Mouse (Mus musculus) midbrain, embryonic 16.5 days (tissue): ENCODE data around the gene Rasl10b. TPM values are rescaled to one million over a fixed set of nuclear protein-coding genes. Genes with fewer than 3 reads are reported as not detected.

Experiments used
- ATAC-seq: fragments of 200-750 bp; cut with Nextera tagmentation; 2 replicates; pipeline ENCODE4 v1.8.0; 2017; ENCODE audit warnings: moderate TSS enrichment
- H3K27ac ChIP-seq: fragments of 300-500 bp; sonication (generic); 2 replicates; pipeline ENCODE4 v1.5.1; 2014; ENCODE audit warnings: mild to moderate bottlenecking, low read length, mixed read lengths
- H3K27me3 ChIP-seq: fragments of 300-500 bp; sonication (generic); 2 replicates; pipeline ENCODE4 v1.6.1; 2014; ENCODE audit warnings: low read depth, low read length, mixed read lengths; ENCODE audit not compliant: control insufficient read depth, insufficient read depth
- H3K36me3 ChIP-seq: fragments of 300-500 bp; sonication (generic); 2 replicates; pipeline ENCODE4 v1.6.1; 2014; ENCODE audit warnings: mild to moderate bottlenecking, low read length, moderate library complexity, mixed read lengths; ENCODE audit not compliant: control insufficient read depth, insufficient read depth
- H3K4me1 ChIP-seq: fragments of 300-500 bp; sonication (generic); 2 replicates; pipeline ENCODE4 v1.6.1; 2014; ENCODE audit warnings: mild to moderate bottlenecking, low read length, mixed read lengths; ENCODE audit not compliant: control insufficient read depth, insufficient read depth
- H3K4me2 ChIP-seq: fragments of 300-500 bp; sonication (generic); 2 replicates; pipeline ENCODE4 v1.6.1; 2014; ENCODE audit warnings: mild to moderate bottlenecking, low read length, mixed read lengths
- H3K4me3 ChIP-seq: fragments of 300-500 bp; sonication (generic); 2 replicates; pipeline ENCODE4 v1.5.1; 2014; ENCODE audit warnings: low read depth, mild to moderate bottlenecking, low read length, moderate library complexity, mixed read lengths
- H3K9ac ChIP-seq: fragments of 300-500 bp; sonication (generic); 2 replicates; pipeline ENCODE4 v1.6.1; 2014; ENCODE audit warnings: low read depth, low read length, mixed read lengths
- H3K9me3 ChIP-seq: fragments of 300-500 bp; sonication (generic); replicated peaks from 2 replicates; pipeline ENCODE4 v1.6.1; 2014; ENCODE audit warnings: mild to moderate bottlenecking, low read length, mixed read lengths; ENCODE audit not compliant: control insufficient read depth, poor library complexity, severe bottlenecking
- WGBS: fragments of 180-500 bp; shearing (Covaris S2); extraction: QIAGEN DNeasy Blood & Tissue Kit; methylation state at CpG from one replicate; pipeline ENCODE4 v1.1.7; 2014; 5-methylcytosine and 5-hydroxymethylcytosine counted together
- polyA plus RNA-seq: library from polyadenylated mRNA; unstranded; fragments of >200 nt; fragmentation: Nextera tagmentation; extraction: Ambion mirVana; gene quantifications from 2 replicates; pipeline ENCODE4 v1.2.1, GENCODE M21; 2015

Rasl10b gene
- 32.9 and 38.2 TPM in 2 replicates for polyA plus RNA-seq

DNA sequence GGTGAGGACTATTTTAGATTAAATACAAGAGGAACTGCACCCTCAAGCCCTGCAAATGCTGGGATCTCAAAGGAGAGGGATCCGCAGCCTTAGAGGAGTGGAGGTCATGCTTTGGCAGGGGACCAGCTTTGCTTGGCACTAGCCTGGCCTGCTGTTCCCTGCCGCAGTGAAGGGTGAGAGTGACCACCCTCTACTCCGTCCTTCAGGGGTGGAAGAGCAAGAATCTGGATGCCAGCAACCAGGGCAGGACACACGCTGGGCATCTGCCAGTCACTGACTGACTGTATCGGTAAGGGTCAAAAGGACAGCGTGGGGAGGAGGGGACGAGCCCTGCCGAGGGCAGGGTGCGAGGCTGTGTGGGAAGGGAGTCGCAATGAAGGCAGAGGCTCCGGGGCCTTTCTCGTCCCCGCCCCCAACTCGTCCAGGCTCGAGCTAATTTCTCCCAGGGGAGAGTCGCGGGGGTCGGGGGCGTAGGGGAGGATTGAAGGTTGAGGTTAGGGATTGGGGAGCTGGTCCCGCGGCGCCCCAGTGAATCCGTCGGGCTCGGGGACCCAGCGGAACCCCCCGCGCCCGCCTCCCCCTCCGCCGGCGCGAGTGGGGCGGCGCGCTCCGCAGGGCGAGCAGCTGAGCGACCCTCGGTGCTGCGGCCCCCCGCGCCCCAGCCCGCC lies at the start of gene Rasl10b:
TSS of gene Rasl10b (plus strand) at position 51 of the 668 bp plus-strand sequence.
- peak within 1 kb of the TSS; percentile 34; the same call in 1 of the 2 replicates for H3K27ac ChIP-seq
- under 1% methylated on average over 26 of the region's 44 CpGs for WGBS

DNA sequence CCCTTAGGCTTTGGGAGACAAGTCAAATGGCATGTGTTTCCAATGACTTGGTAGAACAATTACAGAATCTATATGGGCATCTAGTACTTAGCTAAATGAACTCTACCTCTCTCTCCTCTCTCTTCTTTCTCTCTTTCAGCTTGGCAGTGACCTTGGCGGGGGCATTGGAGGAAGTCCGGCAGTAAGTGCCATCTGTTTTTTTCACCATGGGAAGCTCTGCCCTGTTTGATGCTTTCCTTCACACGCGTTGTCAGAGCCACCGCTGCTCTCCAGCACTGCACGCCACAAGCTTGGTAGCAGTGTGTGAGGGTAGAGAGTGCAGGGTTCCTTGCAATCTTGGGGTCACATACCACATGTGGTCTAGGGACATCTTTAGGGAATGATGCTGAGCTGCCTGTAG lies 44.3 kb upstream of the Rasl10b start:
- WGBS, result 93% methylated on average over 6 of the region's 6 CpGs
- no peak for ATAC-seq
- H3K4me1 ChIP-seq, result no peaks in the 10 kb centered on the region
- H3K4me2 ChIP-seq, result no peak overlapping the region
- no peaks in the 10 kb centered on the region for H3K9me3 ChIP-seq
- H3K4me3 ChIP-seq, result no peak overlapping the region
- H3K27ac ChIP-seq, result no peak overlapping the region
- peaks cover 23% of the 10 kb centered on the region for H3K36me3 ChIP-seq
- no peaks in the 10 kb centered on the region for H3K27me3 ChIP-seq
- no peak overlapping the region for H3K9ac ChIP-seq

More for the DNA sequence above, at the start of gene Rasl10b:
- ATAC-seq, result peak; percentile 83
- Histone ChIP-seq H3K27me3 (no peaks in the 10 kb centered on the region), H3K4me2 (peak within 1 kb of the TSS; percentile 91), H3K9ac (peak within 1 kb of the TSS; percentile 98), H3K4me1 (peaks cover 27% of the 10 kb centered on the region), H3K36me3 (no peaks in the 10 kb centered on the region), H3K4me3 (peak within 1 kb of the TSS; percentile 91), H3K9me3 (no peaks in the 10 kb centered on the region)

DNA sequence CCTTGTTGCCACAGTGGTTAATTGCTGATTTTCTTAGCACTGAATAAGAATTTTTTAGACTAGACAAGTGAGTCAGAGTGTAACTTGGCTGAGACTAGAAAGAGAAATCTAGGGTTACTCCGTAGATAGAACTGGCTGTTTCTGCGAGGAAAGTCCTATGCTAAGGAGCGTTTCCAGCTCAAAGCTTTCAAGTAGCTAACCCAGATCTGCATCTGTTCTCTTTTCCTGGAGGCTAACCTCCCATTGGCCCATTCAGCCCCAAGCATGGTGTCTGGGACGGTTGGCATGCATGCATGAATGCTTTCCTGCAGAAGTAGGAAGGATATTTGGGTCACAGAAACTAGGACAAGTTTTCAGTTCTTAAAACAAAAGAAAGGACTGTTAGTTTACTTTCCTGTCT lies 37.7 kb upstream of the Rasl10b start:
- 93% methylated on average over 4 of the region's 4 CpGs for WGBS
- Histone ChIP-seq H3K36me3 (peaks cover 32% of the 10 kb centered on the region), H3K4me1 (no peaks in the 10 kb centered on the region), H3K9ac (no peak overlapping the region), H3K4me3 (no peak overlapping the region), H3K9me3 (no peaks in the 10 kb centered on the region), H3K27ac (no peak overlapping the region), H3K27me3 (no peaks in the 10 kb centered on the region), H3K4me2 (no peak overlapping the region)
- ATAC-seq, result no peak

DNA sequence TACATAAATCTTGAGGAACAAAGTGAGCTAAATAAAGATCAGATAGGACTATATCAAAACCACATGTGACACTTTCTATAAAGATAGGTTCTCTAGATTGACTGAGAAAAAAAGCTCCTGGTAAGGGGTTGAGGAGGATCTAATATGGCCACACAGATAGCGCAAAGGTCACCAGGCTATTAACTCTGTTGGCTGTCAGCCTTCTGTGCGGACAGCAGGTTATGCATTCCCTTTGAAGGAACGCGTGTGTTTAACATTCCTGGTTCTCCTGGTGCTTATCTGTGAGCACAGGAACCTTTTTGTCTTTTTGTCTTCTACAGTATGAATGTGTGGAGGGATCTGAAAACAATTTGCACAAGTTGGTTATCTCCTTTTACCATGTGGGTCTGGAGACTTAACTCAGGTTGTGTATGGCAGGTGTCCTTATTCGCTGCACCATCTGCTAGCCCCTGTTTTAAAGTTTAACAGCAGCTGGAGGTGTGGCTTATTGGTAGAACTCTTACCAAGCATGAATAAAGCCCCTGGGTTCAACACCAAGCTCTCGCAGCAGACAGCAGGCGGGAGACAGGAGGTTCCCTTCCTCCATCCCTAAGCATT lies 29.1 kb upstream of the Rasl10b start:
- WGBS, result 85% methylated on average over 7 of the region's 7 CpGs
- ATAC-seq, result no peak
- Histone ChIP-seq H3K27me3 (no peaks in the 10 kb centered on the region), H3K4me2 (no peak overlapping the region), H3K27ac (no peak overlapping the region), H3K36me3 (peaks cover 14% of the 10 kb centered on the region; the same call in 1 of the 2 replicates), H3K9me3 (no peaks in the 10 kb centered on the region), H3K4me3 (no peak overlapping the region), H3K4me1 (0 out of 2 replicates have a peak, but pooled peaks cover 2% of the 10 kb centered on the region), H3K9ac (no peak overlapping the region)

DNA sequence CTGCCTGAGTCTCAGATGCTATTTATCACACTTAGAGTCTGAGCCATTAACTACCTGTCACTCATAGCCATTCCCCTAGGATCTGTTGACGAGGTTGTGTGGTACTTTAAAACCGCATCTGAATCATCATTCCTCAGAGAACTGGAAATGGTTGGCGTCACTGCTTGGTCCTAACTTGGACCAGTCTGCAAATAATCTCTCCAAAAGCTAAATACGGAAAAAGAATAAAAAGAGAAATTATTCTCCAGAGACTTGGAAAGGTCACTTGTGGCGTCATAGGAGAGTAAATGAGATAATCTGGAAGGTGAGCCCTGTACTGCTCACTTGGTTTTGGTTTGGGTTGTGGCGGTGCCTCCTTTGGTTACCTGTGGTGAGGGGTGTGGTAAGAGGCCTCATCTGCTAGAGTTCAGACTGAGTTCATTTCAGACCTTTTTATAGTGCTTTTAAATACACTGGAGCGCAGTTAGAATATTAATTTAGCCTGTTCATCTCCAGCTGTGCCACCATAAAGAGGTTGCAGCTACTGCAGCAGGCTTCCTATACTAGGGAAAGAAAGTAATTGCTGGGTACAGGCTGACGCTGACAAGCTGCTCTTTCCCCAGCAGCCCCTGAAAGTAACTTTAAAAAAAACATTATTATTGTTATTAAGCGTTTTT lies 25.9 kb upstream of the Rasl10b start:
- H3K4me2 ChIP-seq, result no peak overlapping the region
- H3K9me3 ChIP-seq, result no peaks in the 10 kb centered on the region
- 50% methylated on average over 9 of the region's 9 CpGs for WGBS
- no peak for ATAC-seq
- H3K4me3 ChIP-seq, result no peak overlapping the region
- no peaks in the 10 kb centered on the region for H3K27me3 ChIP-seq
- H3K4me1 ChIP-seq, result 0 out of 2 replicates have a peak, but pooled peaks cover 2% of the 10 kb centered on the region
- H3K9ac ChIP-seq, result no peak overlapping the region
- no peak overlapping the region for H3K27ac ChIP-seq
- peaks cover 7% of the 10 kb centered on the region; the same call in 1 of the 2 replicates for H3K36me3 ChIP-seq

DNA sequence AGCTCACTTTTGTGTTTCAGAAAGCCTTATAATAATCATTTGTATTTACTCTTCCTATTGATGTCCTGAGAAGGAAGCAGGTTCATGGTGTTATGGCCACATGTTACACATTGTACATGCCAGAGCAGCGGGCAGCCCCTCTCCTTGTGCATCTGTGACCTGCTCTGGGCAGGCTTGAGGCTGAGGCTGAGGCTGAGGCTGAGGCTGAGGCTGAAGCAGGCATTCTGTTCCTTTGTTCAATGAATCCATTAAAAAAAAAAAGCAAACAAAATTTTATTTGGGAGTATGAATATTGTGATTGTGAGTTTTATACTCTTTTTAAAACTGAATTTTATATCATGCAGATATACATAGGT lies 25.4 kb upstream of the Rasl10b start:
- H3K9ac ChIP-seq, result no peak overlapping the region
- H3K27ac ChIP-seq, result no peak overlapping the region
- no peak overlapping the region for H3K4me3 ChIP-seq
- H3K27me3 ChIP-seq, result no peaks in the 10 kb centered on the region
- H3K36me3 ChIP-seq, result peaks cover 6% of the 10 kb centered on the region; the same call in 1 of the 2 replicates
- H3K4me2 ChIP-seq, result no peak overlapping the region
- 75% methylated on average over 1 of the region's 1 CpGs for WGBS
- H3K9me3 ChIP-seq, result no peaks in the 10 kb centered on the region
- ATAC-seq, result no peak
- H3K4me1 ChIP-seq, result 0 out of 2 replicates have a peak, but pooled peaks cover 2% of the 10 kb centered on the region

DNA sequence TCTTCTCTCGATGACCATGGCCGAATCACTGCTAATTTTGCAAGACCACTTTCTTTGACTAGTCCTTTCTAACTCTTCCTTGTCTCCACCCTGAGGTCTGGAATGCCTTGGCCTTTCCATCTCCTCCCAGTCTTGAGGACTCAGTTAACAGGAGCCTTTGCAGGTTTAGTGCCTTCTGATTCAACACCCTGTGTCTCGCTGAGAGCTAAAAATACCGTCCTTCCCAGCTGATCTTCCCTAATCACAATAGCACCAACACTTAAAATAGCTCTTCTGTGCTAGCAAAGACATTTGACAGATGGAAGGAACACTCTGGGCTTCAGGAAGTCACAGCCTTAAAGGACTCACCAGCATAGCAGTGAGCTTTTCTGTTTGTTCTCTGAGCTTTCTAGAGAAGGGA lies 15.9 kb upstream of the Rasl10b start:
- Histone ChIP-seq H3K4me3 (no peak overlapping the region), H3K9ac (no peak overlapping the region), H3K36me3 (peaks cover 18% of the 10 kb centered on the region; the same call in 1 of the 2 replicates), H3K9me3 (no peaks in the 10 kb centered on the region), H3K4me2 (no peak overlapping the region), H3K27me3 (no peaks in the 10 kb centered on the region), H3K4me1 (peaks cover 9% of the 10 kb centered on the region), H3K27ac (no peak overlapping the region)
- WGBS, result 98% methylated on average over 4 of the region's 4 CpGs
- ATAC-seq, result no peak

DNA sequence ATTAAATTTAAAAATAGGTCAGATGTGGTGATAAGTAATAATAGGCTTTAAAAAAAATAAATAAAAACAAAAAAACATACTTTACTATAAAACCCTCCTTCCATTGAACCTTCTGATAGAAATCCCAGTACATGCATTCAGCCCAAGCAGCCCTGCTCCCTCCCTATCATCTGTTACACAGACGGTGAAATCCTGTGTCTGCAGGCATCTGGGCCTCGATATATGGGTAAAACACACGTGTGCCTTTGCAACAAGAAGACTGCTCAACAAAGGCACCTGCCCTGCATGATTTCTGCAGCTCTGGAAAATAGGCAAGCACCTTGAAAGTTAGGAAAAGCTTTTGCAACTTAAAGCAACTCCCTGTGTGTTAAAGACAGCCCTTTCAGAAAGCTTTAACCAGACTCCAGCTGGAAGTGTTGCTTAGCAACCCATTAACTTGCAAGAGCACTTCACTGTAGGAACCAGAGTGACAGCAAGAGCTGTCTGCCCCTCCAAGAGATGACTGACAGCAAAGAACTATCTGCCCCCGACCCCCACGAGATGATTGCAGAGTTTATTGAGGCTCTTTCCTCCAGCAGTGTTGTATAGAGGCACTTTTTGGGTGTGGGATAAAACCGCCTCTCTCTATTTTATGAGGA lies 14.0 kb upstream of the Rasl10b start:
- H3K27ac ChIP-seq, result no peak overlapping the region; the same call in 1 of the 2 replicates

More for the DNA sequence above, 14.0 kb upstream of the Rasl10b start:
- H3K9me3 ChIP-seq, result no peaks in the 10 kb centered on the region
- 13% methylated on average over 6 of the region's 6 CpGs for WGBS
- H3K27me3 ChIP-seq, result no peaks in the 10 kb centered on the region
- peaks cover 9% of the 10 kb centered on the region for H3K4me1 ChIP-seq
- H3K9ac ChIP-seq, result no peak overlapping the region
- H3K4me3 ChIP-seq, result no peak overlapping the region
- H3K36me3 ChIP-seq, result peaks cover 21% of the 10 kb centered on the region; the same call in 1 of the 2 replicates
- no peak overlapping the region for H3K4me2 ChIP-seq
- peak; percentile 88 for ATAC-seq
